Mouse (Mus musculus) CH12.LX (cell line): ENCODE data around the gene Atp2b2. TPM values are rescaled to one million over a fixed set of nuclear protein-coding genes. Genes with fewer than 3 reads are reported as not detected.

Experiments used
- DNase-seq: peaks from one replicate; pipeline ENCODE4 v3.0.0-alpha.2; 2013; ENCODE audit errors: extremely low read depth
- H3K27ac ChIP-seq: 2 replicates; pipeline ENCODE4 v1.5.1; 2012; ENCODE audit warnings: low read depth, mild to moderate bottlenecking, control low read depth, moderate library complexity; ENCODE audit not compliant: insufficient read depth
- H3K27me3 ChIP-seq: replicated peaks from 2 replicates; pipeline ENCODE3; 2012; ENCODE audit warnings: inconsistent platforms
- H3K36me3 ChIP-seq, 2 experiments: replicated peaks in 1 of 2; 2 replicates each; pipeline versions ENCODE3 to v1.6.1; 2012; ENCODE audit warnings: inconsistent platforms in 1 of 2, low read length in 1 of 2, mild to moderate bottlenecking in 1 of 2, mixed read lengths in 1 of 2, moderate library complexity in 1 of 2; ENCODE audit not compliant: control insufficient read depth in 1 of 2, insufficient read depth in 1 of 2
- H3K4me1 ChIP-seq, 2 experiments: 2 replicates each; pipeline ENCODE4 v1.6.1; 2012; ENCODE audit warnings: inconsistent platforms in 1 of 2, moderate library complexity in 1 of 2; ENCODE audit not compliant: insufficient read depth in 2 of 2, control insufficient read depth in 1 of 2
- H3K4me2 ChIP-seq: 2 replicates; pipeline ENCODE4 v1.6.1; 2012; ENCODE audit warnings: low read depth, mild to moderate bottlenecking, control low read depth; ENCODE audit not compliant: poor library complexity, insufficient read depth, severe bottlenecking
- H3K4me3 ChIP-seq, 3 experiments: fragments of 150-350 bp in 1 of 3; sonication (generic) in 1 of 3; replicated peaks in 1 of 3; 2 replicates each; pipeline versions ENCODE3 to v1.5.1; 2011 to 2012; ENCODE audit warnings: low read depth in 2 of 3, low read length in 2 of 3, mild to moderate bottlenecking in 2 of 3, moderate library complexity in 2 of 3, control low read depth in 1 of 3, improper control_type of control experiment in 1 of 3, inconsistent platforms in 1 of 3, mixed read lengths in 1 of 3; ENCODE audit not compliant: poor library complexity in 1 of 3
- H3K79me2 ChIP-seq: replicated peaks from 2 replicates; pipeline ENCODE4 v1.6.1; 2012; ENCODE audit warnings: mild to moderate bottlenecking, moderate library complexity; ENCODE audit not compliant: control insufficient read depth, poor library complexity, insufficient read depth, severe bottlenecking; ENCODE audit errors: extremely low read depth
- H3K9ac ChIP-seq: 2 replicates; pipeline ENCODE4 v1.6.1; 2012; ENCODE audit warnings: low read depth, mild to moderate bottlenecking, control low read depth, moderate library complexity; ENCODE audit not compliant: insufficient read depth
- H3K9me3 ChIP-seq: replicated peaks from 2 replicates; pipeline ENCODE3; 2012; ENCODE audit warnings: low read length, inconsistent platforms, mixed read lengths
- BHLHE40 ChIP-seq: IDR thresholded peaks from 2 replicates; pipeline ENCODE4 v1.6.1; 2011; ENCODE audit warnings: mild to moderate bottlenecking, low read depth, low read length, improper control_type of control experiment
- CHD1 ChIP-seq: IDR thresholded peaks from 2 replicates; pipeline ENCODE4 v1.6.1; 2012; ENCODE audit warnings: low read depth, low read length, improper control_type of control experiment, inconsistent platforms
- CHD2 ChIP-seq: IDR thresholded peaks from 2 replicates; pipeline ENCODE4 v1.6.1; 2011; ENCODE audit warnings: low read length, improper control_type of control experiment
- CTCF ChIP-seq, 2 experiments: IDR thresholded peaks in 1 of 2; conservative IDR thresholded peaks in 1 of 2; 2 replicates each; pipeline ENCODE4 v1.5.1; 2011 to 2012; ENCODE audit warnings: low read depth in 2 of 2, low read length in 2 of 2, improper control_type of control experiment in 1 of 2, inconsistent platforms in 1 of 2, mild to moderate bottlenecking in 1 of 2, moderate library complexity in 1 of 2
- E2F4 ChIP-seq: IDR thresholded peaks from 2 replicates; pipeline ENCODE4 v1.6.1; 2011; ENCODE audit warnings: low read depth, low read length, improper control_type of control experiment; ENCODE audit not compliant: insufficient replicate concordance
- ELF1 ChIP-seq: IDR thresholded peaks from 2 replicates; pipeline ENCODE4 v1.6.1; 2014; ENCODE audit warnings: low read depth, mild to moderate bottlenecking, inconsistent platforms, low read length, improper control_type of control experiment
- EP300 ChIP-seq: IDR thresholded peaks from 2 replicates; pipeline ENCODE4 v1.6.1; 2011; ENCODE audit warnings: low read length, improper control_type of control experiment
- ETS1 ChIP-seq: conservative IDR thresholded peaks from 2 replicates; pipeline ENCODE4 v1.6.1; 2012; ENCODE audit warnings: low read depth, mild to moderate bottlenecking, inconsistent platforms, low read length, improper control_type of control experiment, moderate library complexity
- GABPA ChIP-seq: IDR thresholded peaks from 2 replicates; pipeline ENCODE4 v1.6.1; 2012; ENCODE audit warnings: low read depth, low read length, improper control_type of control experiment, inconsistent platforms; ENCODE audit not compliant: insufficient replicate concordance
- IRF4 ChIP-seq: IDR thresholded peaks from 2 replicates; pipeline ENCODE4 v1.6.1; 2014; ENCODE audit warnings: low read depth, mild to moderate bottlenecking, inconsistent platforms, low read length, improper control_type of control experiment
- JUN ChIP-seq: IDR thresholded peaks from 2 replicates; pipeline ENCODE4 v1.6.1; 2011; ENCODE audit warnings: low read depth, mild to moderate bottlenecking, low read length, improper control_type of control experiment, moderate library complexity; ENCODE audit not compliant: insufficient read depth
- JUND ChIP-seq: conservative IDR thresholded peaks from 2 replicates; pipeline ENCODE4 v1.6.1; 2011; ENCODE audit warnings: low read depth, low read length, improper control_type of control experiment
- MAFK ChIP-seq: IDR thresholded peaks from 2 replicates; pipeline ENCODE4 v1.6.1; 2011; ENCODE audit warnings: low read length, improper control_type of control experiment; ENCODE audit not compliant: insufficient replicate concordance
- MAZ ChIP-seq: IDR thresholded peaks from 2 replicates; pipeline ENCODE4 v1.6.1; 2012; ENCODE audit warnings: low read depth, mild to moderate bottlenecking, inconsistent platforms, low read length, improper control_type of control experiment, moderate library complexity
- MXI1 ChIP-seq: IDR thresholded peaks from 2 replicates; pipeline ENCODE4 v1.6.1; 2011; ENCODE audit warnings: mild to moderate bottlenecking, low read depth, low read length, improper control_type of control experiment
- POLR2AphosphoS2 ChIP-seq: IDR thresholded peaks from 2 replicates; pipeline ENCODE4 v1.6.1; 2011; ENCODE audit warnings: low read depth, low read length, improper control_type of control experiment
- RAD21 ChIP-seq: IDR thresholded peaks from 2 replicates; pipeline ENCODE4 v1.6.1; 2011; ENCODE audit warnings: low read depth, mild to moderate bottlenecking, low read length, improper control_type of control experiment, moderate library complexity
- RCOR1 ChIP-seq: conservative IDR thresholded peaks from 2 replicates; pipeline ENCODE4 v1.6.1; 2012; ENCODE audit warnings: low read depth, mild to moderate bottlenecking, inconsistent platforms, low read length, improper control_type of control experiment
- SIN3A ChIP-seq: IDR thresholded peaks from 2 replicates; pipeline ENCODE4 v1.6.1; 2012; ENCODE audit warnings: low read length, improper control_type of control experiment, inconsistent platforms
- TBP ChIP-seq: conservative IDR thresholded peaks from 2 replicates; pipeline ENCODE4 v1.6.1; 2011; ENCODE audit warnings: low read depth, low read length, improper control_type of control experiment
- TCF12 ChIP-seq: IDR thresholded peaks from 2 replicates; pipeline ENCODE4 v1.6.1; 2014; ENCODE audit warnings: low read depth, mild to moderate bottlenecking, inconsistent platforms, low read length, improper control_type of control experiment
- UBTF ChIP-seq: IDR thresholded peaks from 2 replicates; pipeline ENCODE4 v1.6.1; 2012; ENCODE audit warnings: low read depth, mild to moderate bottlenecking, inconsistent platforms, low read length, improper control_type of control experiment, moderate library complexity
- USF1 ChIP-seq: IDR thresholded peaks from 2 replicates; pipeline ENCODE4 v1.6.1; 2014; ENCODE audit warnings: low read depth, mild to moderate bottlenecking, inconsistent platforms, low read length, improper control_type of control experiment
- USF2 ChIP-seq: conservative IDR thresholded peaks from 2 replicates; pipeline ENCODE4 v1.6.1; 2011; ENCODE audit warnings: low read depth, low read length, improper control_type of control experiment
- ZC3H11A ChIP-seq: IDR thresholded peaks from 2 replicates; pipeline ENCODE4 v1.6.1; 2012; ENCODE audit warnings: low read depth, mild to moderate bottlenecking, inconsistent platforms, low read length, improper control_type of control experiment
- ZKSCAN1 ChIP-seq: IDR thresholded peaks from 2 replicates; pipeline ENCODE4 v1.6.1; 2012; ENCODE audit warnings: low read depth, inconsistent platforms, low read length, improper control_type of control experiment, borderline replicate concordance
- ZNF384 ChIP-seq: IDR thresholded peaks from 2 replicates; pipeline ENCODE4 v1.6.1; 2012; ENCODE audit warnings: low read depth, low read length, improper control_type of control experiment, inconsistent platforms
- dilution Hi-C: fragments of 300-500 bp; cut with MboI; formaldehyde crosslinking; loops from 2 replicates; pipeline ENCODE4 v1.14.3; 2020; ENCODE audit warnings: low sequenced_read_pairs; ENCODE audit not compliant: extremely low pct_unique_long_range_greater_than_20kb, extremely low pct_ligation_motif_present
- in situ Hi-C: fragments of 300-500 bp; cut with MboI; formaldehyde crosslinking; loops from 3 replicates; pipeline ENCODE4 v1.14.3; 2019; ENCODE audit warnings: low sequenced_read_pairs, low pct_ligation_motif_present, low pct_unique_long_range_greater_than_20kb, mixed read lengths
- polyA plus RNA-seq: library from polyadenylated mRNA; unstranded; fragments of >175 nt; gene quantifications from 2 replicates; pipeline ENCODE4 v1.2.1, GENCODE M21; 2012; ENCODE audit warnings: low read depth; ENCODE audit not compliant: insufficient read length
- total RNA-seq, 2 experiments: library from RNA; depleted of rRNA; stranded (reverse); fragments of 300-350 nt in 1 of 2; fragments of >200 nt in 1 of 2; gene quantifications; 2 replicates each; pipeline ENCODE4 v1.2.3; 2012 to 2014

Gene Atp2b2
- total and polyA plus RNA-seq, 3 experiments: not detected

DNA sequence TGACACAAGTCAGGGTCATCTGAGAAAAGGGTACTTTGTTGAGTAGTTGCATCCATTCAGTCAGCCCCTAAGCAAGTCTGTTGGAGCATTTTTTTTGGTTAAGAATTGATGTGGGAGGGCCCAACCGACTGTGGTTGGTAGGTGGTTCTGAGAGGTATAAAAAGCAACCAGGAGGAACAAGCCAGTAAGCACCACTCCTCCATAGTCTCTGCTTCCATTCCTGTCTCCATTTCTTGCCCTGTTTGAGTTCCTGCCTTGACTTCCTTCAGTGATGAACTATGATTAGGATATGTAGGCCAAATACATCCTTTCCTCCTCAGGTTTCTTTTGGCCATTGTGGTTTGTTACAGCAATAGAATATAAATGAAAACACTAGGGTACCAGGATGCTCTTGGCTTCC, 299.3 kb downstream of the Atp2b2 start:
- in situ Hi-C loops: no loop called here
- dilution Hi-C loops: no loop called here
- TF ChIP-seq JUN (no peak), CHD2 (no peak), JUND (no peak), CTCF (conservative IDR thresholded peaks at IDR 0.05 in 1 of 2, IDR thresholded peaks at IDR 0.05 in 1 of 2; ENCODE audit: low read depth in 2 of 2, low read length in 2 of 2) (no peak), RAD21 (no peak), ETS1 (no peak), SIN3A (no peak), MXI1 (no peak), ZNF384 (no peak), POLR2AphosphoS2 (no peak), BHLHE40 (no peak), USF2 (no peak), EP300 (no peak), ZC3H11A (no peak), RCOR1 (no peak), CHD1 (no peak), TBP (no peak)

DNA sequence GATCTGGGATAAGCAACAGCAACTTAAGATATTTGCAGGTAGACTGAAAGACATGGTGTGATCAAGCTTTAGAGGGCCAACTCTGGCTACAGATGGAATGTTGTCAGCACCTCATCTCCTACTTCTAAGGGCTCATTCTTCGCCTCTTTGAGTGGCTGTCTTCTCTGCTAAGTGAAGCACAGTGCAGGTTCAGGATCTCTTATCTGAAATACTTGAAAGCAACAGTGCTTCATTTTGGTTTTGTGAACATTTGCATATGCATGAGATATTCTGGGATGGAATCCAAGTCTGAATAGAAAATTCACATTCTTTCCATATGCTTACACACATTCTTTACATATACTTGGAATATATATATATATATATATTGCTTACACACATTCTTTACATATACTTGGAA, 300.1 kb downstream of the Atp2b2 start:
- Histone ChIP-seq H3K4me1 (peaks cover 0 to 15% of the 10 kb centered on the region in 2 experiments; a peak in 2 of 4 replicates), H3K4me2 (no peak overlapping the region), H3K4me3 (no peak overlapping the region), H3K79me2 (peaks cover 31% of the 10 kb centered on the region), H3K27me3 (peaks cover 56% of the 10 kb centered on the region), H3K9me3 (no peaks in the 10 kb centered on the region), H3K9ac (no peak overlapping the region), H3K27ac (no peak overlapping the region), H3K36me3 (peaks cover 8 to 15% of the 10 kb centered on the region in 2 experiments)
- DNase-seq: no peak
- no peak for TF ChIP-seq ELF1
- TF ChIP-seq TCF12: no peak
- no peak for TF ChIP-seq EP300
- TF ChIP-seq JUN: no peak
- no peak for TF ChIP-seq ZKSCAN1
- no peak for TF ChIP-seq IRF4
- TF ChIP-seq POLR2AphosphoS2: no peak
- no peak for TF ChIP-seq CTCF (conservative IDR thresholded peaks at IDR 0.05 in 1 of 2, IDR thresholded peaks at IDR 0.05 in 1 of 2; ENCODE audit: low read depth in 2 of 2, low read length in 2 of 2)
- no peak for TF ChIP-seq ZNF384
- TF ChIP-seq MXI1: no peak
- no peak for TF ChIP-seq MAFK
- no peak for TF ChIP-seq E2F4
- TF ChIP-seq USF1: no peak
- no peak for TF ChIP-seq GABPA
- TF ChIP-seq MAZ: no peak
- TF ChIP-seq CHD1: no peak
- no peak for TF ChIP-seq JUND
- no peak for TF ChIP-seq UBTF
- in situ Hi-C loops (no loop called here), dilution Hi-C loops (no loop called here)

More for the DNA sequence above, 299.3 kb downstream of the Atp2b2 start:
- no peak overlapping the region for H3K4me3 ChIP-seq
- no peak overlapping the region for H3K27ac ChIP-seq
- H3K9ac ChIP-seq: no peak overlapping the region
- H3K36me3 ChIP-seq: peaks cover 2 to 7% of the 10 kb centered on the region in 2 experiments
- no peaks in the 10 kb centered on the region for H3K9me3 ChIP-seq
- peaks cover 62% of the 10 kb centered on the region for H3K27me3 ChIP-seq
- DNase-seq: no peak
- peaks cover 0 to 15% of the 10 kb centered on the region in 2 experiments; a peak in 2 of 4 replicates for H3K4me1 ChIP-seq
- no peak overlapping the region for H3K4me2 ChIP-seq
- peaks cover 23% of the 10 kb centered on the region for H3K79me2 ChIP-seq
